Mouse (Mus musculus) hindbrain, embryonic 11.5 days (tissue): ENCODE results near the gene Bmp2k. TPM values are rescaled to one million over a fixed set of nuclear protein-coding genes. Genes with fewer than 3 reads are reported as not detected.

ENCODE experiments used
- ATAC-seq: fragments of 200-750 bp; cut with Nextera tagmentation; 2 replicates; pipeline ENCODE4 v1.8.0; 2017; ENCODE audit warnings: mild to moderate bottlenecking, moderate TSS enrichment, moderate library complexity; ENCODE audit not compliant: low FRiP score
- DNase-seq: peaks from one replicate; pipeline ENCODE4 v3.0.0-alpha.2; 2015; ENCODE audit warnings: low spot score
- H3K27ac ChIP-seq: fragments of 300-500 bp; sonication (generic); 2 replicates; pipeline ENCODE4 v1.5.1; 2014; ENCODE audit warnings: mild to moderate bottlenecking, low read depth, low read length
- H3K27me3 ChIP-seq: fragments of 300-500 bp; sonication (generic); 2 replicates; pipeline ENCODE4 v1.6.1; 2014; ENCODE audit warnings: mild to moderate bottlenecking, low read length, moderate library complexity, mixed read lengths; ENCODE audit not compliant: control insufficient read depth, insufficient read depth
- H3K36me3 ChIP-seq: fragments of 300-500 bp; sonication (generic); 2 replicates; pipeline ENCODE4 v1.6.1; 2014; ENCODE audit warnings: mild to moderate bottlenecking, low read length, moderate library complexity, mixed read lengths; ENCODE audit not compliant: control insufficient read depth, insufficient read depth
- H3K4me1 ChIP-seq: fragments of 300-500 bp; sonication (generic); replicated peaks from 2 replicates; pipeline ENCODE4 v1.6.1; 2014; ENCODE audit warnings: low read length, mixed read lengths; ENCODE audit not compliant: control insufficient read depth, insufficient read depth
- H3K4me2 ChIP-seq: fragments of 300-500 bp; sonication (generic); replicated peaks from 2 replicates; pipeline ENCODE4 v1.6.1; 2014; ENCODE audit warnings: mild to moderate bottlenecking, low read depth, low read length
- H3K4me3 ChIP-seq: fragments of 300-500 bp; sonication (generic); 2 replicates; pipeline ENCODE4 v1.5.1; 2014; ENCODE audit warnings: low read depth, low read length
- H3K9ac ChIP-seq: fragments of 300-500 bp; sonication (generic); 2 replicates; pipeline ENCODE4 v1.6.1; 2014; ENCODE audit warnings: low read depth, low read length
- H3K9me3 ChIP-seq: fragments of 300-500 bp; sonication (generic); 2 replicates; pipeline ENCODE4 v1.6.1; 2016; ENCODE audit warnings: low read length; ENCODE audit not compliant: control insufficient read depth
- WGBS: fragments of 180-500 bp; shearing (Covaris S2); extraction: QIAGEN DNeasy Blood & Tissue Kit; methylation state at CpG from one replicate; pipeline ENCODE4 v1.1.7; 2014; 5-methylcytosine and 5-hydroxymethylcytosine counted together
- polyA plus RNA-seq: library from polyadenylated mRNA; unstranded; fragments of >200 nt; fragmentation: Nextera tagmentation; extraction: Ambion mirVana; gene quantifications from 2 replicates; pipeline ENCODE4 v1.2.1, GENCODE M21; 2014

Gene Bmp2k
- polyA plus RNA-seq, 1 experiment from 2014 or later: 13.7 TPM

DNA sequence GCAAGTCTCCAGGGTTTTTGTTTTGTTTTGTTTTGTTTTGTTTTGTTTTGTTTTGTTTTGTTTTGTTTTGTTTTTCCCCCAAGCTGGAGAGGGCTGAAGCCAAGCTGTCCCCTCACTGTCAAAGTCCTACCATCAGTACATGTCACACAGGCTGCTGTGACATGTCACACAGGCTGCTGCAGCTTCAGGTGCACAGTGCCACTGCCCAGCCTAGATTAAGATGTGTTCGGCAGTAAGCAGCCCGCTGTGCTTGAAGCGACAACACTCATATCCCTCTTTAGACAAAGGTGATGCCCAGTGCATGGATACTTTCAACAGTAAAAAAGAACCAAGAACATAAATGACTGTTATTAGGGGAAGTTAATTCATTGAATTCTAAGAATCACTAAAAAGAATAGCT lies 28.5 kb upstream of the Bmp2k start:
- ATAC-seq (no peak), DNase-seq (no peak)
- Histone ChIP-seq H3K27ac (no peak overlapping the region), H3K4me1 (0 out of 2 replicates have a peak, but pooled peaks cover 2% of the 10 kb centered on the region), H3K4me3 (no peak overlapping the region), H3K9ac (no peak overlapping the region), H3K9me3 (no peaks in the 10 kb centered on the region), H3K4me2 (no peak overlapping the region), H3K27me3 (no peaks in the 10 kb centered on the region), H3K36me3 (no peaks in the 10 kb centered on the region)
- 60% methylated on average over 3 of the region's 3 CpGs for WGBS

DNA sequence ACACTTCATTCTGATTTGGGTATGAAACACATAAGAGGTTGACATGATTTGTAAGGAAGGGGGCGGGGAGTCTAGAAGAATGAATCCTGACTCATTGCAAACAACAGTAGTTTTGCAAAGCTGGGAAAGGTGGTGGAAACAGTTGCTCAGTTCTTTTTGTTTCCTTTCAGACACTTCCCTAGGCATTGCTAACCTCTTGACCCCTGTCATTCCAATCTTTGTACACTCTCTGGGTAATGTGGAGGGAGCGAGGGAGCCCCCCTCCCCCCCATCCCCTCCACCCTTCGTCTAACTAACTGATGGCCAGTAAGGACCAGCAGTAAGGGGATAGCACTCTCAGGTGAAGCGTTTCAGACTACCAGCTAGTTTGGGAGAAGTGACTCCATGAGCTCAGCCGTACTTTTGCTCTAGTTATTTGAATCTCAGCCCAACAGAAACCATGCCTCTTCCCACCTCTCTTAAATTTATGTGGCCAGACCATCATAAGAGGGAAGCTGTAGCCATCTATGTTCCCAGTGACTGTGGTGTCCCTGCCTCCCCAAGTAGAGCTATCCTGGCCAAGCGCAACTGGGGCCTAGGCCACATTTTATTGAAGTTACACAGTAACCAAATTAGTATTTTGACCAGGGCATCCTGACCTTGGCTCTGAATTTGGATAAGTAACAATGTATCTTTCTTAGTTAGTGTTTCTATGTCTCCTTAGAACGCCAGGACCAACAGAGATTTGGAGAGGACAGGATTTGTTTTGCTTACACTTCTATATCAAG lies 27.6 kb upstream of the Bmp2k start:
- WGBS: 41% methylated on average over 7 of the region's 7 CpGs
- H3K4me2 ChIP-seq: no peak overlapping the region
- H3K9ac ChIP-seq: no peak overlapping the region
- no peaks in the 10 kb centered on the region for H3K36me3 ChIP-seq
- H3K27ac ChIP-seq: no peak overlapping the region
- ATAC-seq: no peak
- H3K4me3 ChIP-seq: no peak overlapping the region
- H3K4me1 ChIP-seq: no peaks in the 10 kb centered on the region
- H3K27me3 ChIP-seq: no peaks in the 10 kb centered on the region
- no peaks in the 10 kb centered on the region for H3K9me3 ChIP-seq
- peak; percentile 17 for DNase-seq

- H3K4me1 ChIP-seq: no peaks in the 10 kb centered on the region
- H3K27ac ChIP-seq: no peak overlapping the region
- no peak overlapping the region for H3K4me3 ChIP-seq
- DNase-seq: no peak
- ATAC-seq: no peak
- H3K36me3 ChIP-seq: no peaks in the 10 kb centered on the region
- no peaks in the 10 kb centered on the region for H3K9me3 ChIP-seq
- H3K9ac ChIP-seq: no peak overlapping the region
- no peak overlapping the region for H3K4me2 ChIP-seq
- H3K27me3 ChIP-seq: no peaks in the 10 kb centered on the region
Observed at GRCm38 (mm10) chr5:96970472-96970848, 27.0 kb upstream of the Bmp2k start.

- no peaks in the 10 kb centered on the region for H3K27me3 ChIP-seq
- no peaks in the 10 kb centered on the region for H3K36me3 ChIP-seq
- no peak overlapping the region for H3K9ac ChIP-seq
- ATAC-seq (no peak), DNase-seq (no peak)
- no peaks in the 10 kb centered on the region for H3K4me1 ChIP-seq
- WGBS: 92% methylated on average over 5 of the region's 5 CpGs
- H3K27ac ChIP-seq: no peak overlapping the region
- no peak overlapping the region for H3K4me2 ChIP-seq
- no peaks in the 10 kb centered on the region for H3K9me3 ChIP-seq
- no peak overlapping the region for H3K4me3 ChIP-seq
Observed at GRCm38 (mm10) chr5:96972474-96973130, 24.9 kb upstream of the Bmp2k start.

- WGBS: 82% methylated on average over 3 of the region's 3 CpGs
- Histone ChIP-seq H3K4me1 (no peaks in the 10 kb centered on the region), H3K27me3 (no peaks in the 10 kb centered on the region), H3K4me3 (no peak overlapping the region), H3K4me2 (no peak overlapping the region), H3K27ac (no peak overlapping the region), H3K9me3 (no peaks in the 10 kb centered on the region), H3K9ac (no peak overlapping the region), H3K36me3 (no peaks in the 10 kb centered on the region)
- ATAC-seq (no peak), DNase-seq (no peak)
Observed at GRCm38 (mm10) chr5:96973714-96974113, 23.8 kb upstream of the Bmp2k start.

GRCm38 (mm10) chr5:96974661-96975060 lies 22.8 kb upstream of the Bmp2k start:
- H3K36me3 ChIP-seq: no peaks in the 10 kb centered on the region
- no peaks in the 10 kb centered on the region for H3K4me1 ChIP-seq
- no peaks in the 10 kb centered on the region for H3K27me3 ChIP-seq
- no peak overlapping the region for H3K4me3 ChIP-seq
- H3K9ac ChIP-seq: no peak overlapping the region
- 71% methylated on average over 1 of the region's 1 CpGs for WGBS
- no peak for DNase-seq
- ATAC-seq: no peak
- H3K9me3 ChIP-seq: no peaks in the 10 kb centered on the region
- no peak overlapping the region for H3K27ac ChIP-seq
- H3K4me2 ChIP-seq: no peak overlapping the region

DNA sequence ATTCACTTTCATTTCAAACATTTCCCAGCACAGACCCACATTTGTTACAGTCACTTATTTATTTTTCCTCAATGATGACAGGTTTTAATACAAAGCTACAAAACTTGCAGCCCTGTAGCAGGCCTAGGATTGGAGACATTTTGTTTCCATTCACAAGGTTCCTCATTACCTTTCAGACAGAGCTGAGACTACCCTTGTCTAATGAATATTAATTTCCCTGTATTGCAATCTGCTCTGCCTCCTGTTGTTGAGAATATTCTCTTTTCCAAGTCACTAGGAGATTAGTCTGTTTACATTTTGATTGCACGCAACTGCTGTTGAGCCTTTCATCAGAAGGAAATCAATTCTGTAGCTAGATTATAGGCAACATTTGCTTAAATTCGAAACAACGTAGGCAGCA lies 22.4 kb upstream of the Bmp2k start:
- H3K9ac ChIP-seq: no peak overlapping the region
- no peak overlapping the region for H3K4me2 ChIP-seq
- no peak for ATAC-seq
- no peaks in the 10 kb centered on the region for H3K9me3 ChIP-seq
- no peaks in the 10 kb centered on the region for H3K4me1 ChIP-seq
- H3K27ac ChIP-seq: no peak overlapping the region
- 90% methylated on average over 3 of the region's 3 CpGs for WGBS
- H3K27me3 ChIP-seq: no peaks in the 10 kb centered on the region
- H3K4me3 ChIP-seq: no peak overlapping the region
- no peak for DNase-seq
- H3K36me3 ChIP-seq: no peaks in the 10 kb centered on the region

DNA sequence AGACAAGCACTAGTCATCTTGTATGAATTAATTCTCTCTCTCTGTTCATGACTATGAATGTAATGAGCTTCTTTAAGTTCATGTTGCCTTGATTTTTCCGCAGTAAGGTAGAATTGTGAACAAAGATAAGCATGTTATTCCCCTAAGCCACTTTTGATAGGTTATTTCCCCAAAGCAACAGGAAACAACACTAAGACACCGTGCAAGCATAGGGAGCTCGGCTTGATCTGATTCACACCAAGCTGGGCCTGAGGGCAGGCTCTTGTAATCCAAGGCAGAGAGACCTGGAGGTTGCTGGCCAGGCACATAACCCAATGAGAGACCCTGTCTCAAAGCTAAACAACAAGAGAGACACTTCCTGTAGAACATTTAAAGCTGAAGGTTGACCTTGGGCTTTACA lies 21.3 kb upstream of the Bmp2k start:
- DNase-seq: no peak
- no peaks in the 10 kb centered on the region for H3K27me3 ChIP-seq
- H3K4me1 ChIP-seq: no peaks in the 10 kb centered on the region
- no peak for ATAC-seq
- 91% methylated on average over 3 of the region's 3 CpGs for WGBS
- no peaks in the 10 kb centered on the region for H3K9me3 ChIP-seq
- H3K27ac ChIP-seq: no peak overlapping the region
- H3K9ac ChIP-seq: no peak overlapping the region
- H3K36me3 ChIP-seq: no peaks in the 10 kb centered on the region
- H3K4me2 ChIP-seq: no peak overlapping the region
- H3K4me3 ChIP-seq: no peak overlapping the region
